Mouse (Mus musculus) myocyte (in vitro differentiated cells): ENCODE measurements around the gene Tbc1d2.

Experiments
- CEBPB ChIP-seq: IDR thresholded peaks from 2 replicates; pipeline ENCODE4 v1.6.1; 2011; ENCODE audit warnings: mild to moderate bottlenecking, moderate library complexity; ENCODE audit not compliant: poor library complexity, insufficient read depth, severe bottlenecking
- E2F4 ChIP-seq: IDR thresholded peaks from one replicate; pipeline ENCODE4 v1.6.1; 2011; ENCODE audit warnings: mild to moderate bottlenecking, control low read depth, moderate library complexity; ENCODE audit not compliant: insufficient read depth
- MAX ChIP-seq: IDR thresholded peaks from one replicate; pipeline ENCODE4 v1.6.1; 2011; ENCODE audit warnings: low read depth, mild to moderate bottlenecking, control low read depth
- MYOD1 ChIP-seq, 3 experiments: IDR thresholded peaks; one replicate each; pipeline ENCODE4 v1.6.1; 2011; ENCODE audit warnings: control low read depth in 2 of 3, low read depth in 2 of 3, mild to moderate bottlenecking in 2 of 3, moderate library complexity in 1 of 3; ENCODE audit not compliant: insufficient read length in 2 of 3, control insufficient read depth in 1 of 3
- MYOG ChIP-seq, 3 experiments: IDR thresholded peaks; one replicate each; pipeline ENCODE4 v1.6.1; 2011; ENCODE audit warnings: control low read depth in 2 of 3, low read depth in 2 of 3, mild to moderate bottlenecking in 2 of 3; ENCODE audit not compliant: insufficient read length in 2 of 3, control insufficient read depth in 1 of 3, insufficient read depth in 1 of 3
- POLR2A ChIP-seq: IDR thresholded peaks from one replicate; pipeline ENCODE4 v1.6.1; 2011; ENCODE audit warnings: low read depth, mild to moderate bottlenecking, control low read depth, moderate library complexity; ENCODE audit not compliant: insufficient read length
- POLR2AphosphoS2 ChIP-seq: IDR thresholded peaks from one replicate; pipeline ENCODE4 v1.6.1; 2011; ENCODE audit warnings: low read depth, control low read depth; ENCODE audit not compliant: insufficient read length
- TCF12 ChIP-seq: IDR thresholded peaks from one replicate; pipeline ENCODE4 v1.6.1; 2011; ENCODE audit warnings: mild to moderate bottlenecking, control low read depth; ENCODE audit not compliant: poor library complexity, insufficient read depth, severe bottlenecking
- TCF3 ChIP-seq: IDR thresholded peaks from one replicate; pipeline ENCODE4 v1.6.1; 2011; ENCODE audit warnings: low read depth, control low read depth; ENCODE audit not compliant: insufficient read length
- USF1 ChIP-seq: IDR thresholded peaks from one replicate; pipeline ENCODE4 v1.6.1; 2011; ENCODE audit warnings: low read depth, mild to moderate bottlenecking, control low read depth, moderate library complexity

- TF ChIP-seq CEBPB (no peak), POLR2A (no peak), POLR2AphosphoS2 (no peak), TCF12 (no peak), MYOG (IDR thresholded peaks at IDR 0.05; ENCODE audit: control insufficient read depth in 1 of 3, insufficient read depth in 1 of 3, insufficient read length in 2 of 3, low read depth in 2 of 3) (no peak), USF1 (no peak), MAX (no peak), TCF3 (no peak), MYOD1 (IDR thresholded peaks at IDR 0.05; ENCODE audit: control insufficient read depth in 1 of 3, insufficient read length in 2 of 3, low read depth in 2 of 3) (no peak), E2F4 (no peak)
These were observed 60.9 kb downstream of the Tbc1d2 start for GRCm38 (mm10) chr4:46589151-46589550.
